Mouse (Mus musculus): ENCODE data around the gene Plin1.

Plin1 gene

GRCm38 (mm10) chr7:79736511-79736910 is 3.8 kb upstream of the Plin1 start:
- DNase-seq (ENCODE audit: low spot score in 2 of 2): no peak

GRCm38 (mm10) chr7:79734563-79734962 is 1.9 kb upstream of the Plin1 start:
- no peak for DNase-seq (ENCODE audit: low spot score in 2 of 2)

GRCm38 (mm10) chr7:79731438-79731837 is 1.3 kb downstream of the Plin1 start:
- DNase-seq (ENCODE audit: low spot score in 2 of 2): no peak

- DNase-seq (ENCODE audit: low spot score in 2 of 2): no peak
Measured at GRCm38 (mm10) chr7:79729743-79730370, 2.8 kb downstream of the Plin1 start.

GRCm38 (mm10) chr7:79729169-79729568 is 3.5 kb downstream of the Plin1 start:
- peak; percentile 16 to 57 for DNase-seq (ENCODE audit: low spot score in 2 of 2)

- peak; percentile 30 to 60 for DNase-seq (ENCODE audit: low spot score in 2 of 2)
Measured at GRCm38 (mm10) chr7:79728219-79728618, 4.5 kb downstream of the Plin1 start.

GRCm38 (mm10) chr7:79727091-79727490 is 5.6 kb downstream of the Plin1 start:
- peak in 1 of 2 experiments; percentile 29 for DNase-seq (ENCODE audit: low spot score in 2 of 2)

- no peak for DNase-seq (ENCODE audit: low spot score in 2 of 2)
Measured at GRCm38 (mm10) chr7:79721386-79721977, 11.2 kb downstream of the Plin1 start.

GRCm38 (mm10) chr7:79715187-79715981 is 17.3 kb downstream of the Plin1 start, which contains the start of gene Kif7:
Kif7 (minus strand) TSS chr7:79715720.
- peak; percentile 12 to 14 for DNase-seq (ENCODE audit: low spot score in 2 of 2)

GRCm38 (mm10) chr7:79710831-79711230 is 21.9 kb downstream of the Plin1 start:
- DNase-seq (ENCODE audit: low spot score in 2 of 2): no peak

GRCm38 (mm10) chr7:79710130-79710607 is 22.5 kb downstream of the Plin1 start:
- no peak for DNase-seq (ENCODE audit: low spot score in 2 of 2)

GRCm38 (mm10) chr7:79705210-79705609 is 27.5 kb downstream of the Plin1 start:
- DNase-seq (ENCODE audit: low spot score in 2 of 2): no peak

- no peak for DNase-seq (ENCODE audit: low spot score in 2 of 2)
Measured at GRCm38 (mm10) chr7:79702755-79703154, 29.9 kb downstream of the Plin1 start.

- no peak for DNase-seq (ENCODE audit: low spot score in 2 of 2)
Measured at GRCm38 (mm10) chr7:79696495-79696894, 36.2 kb downstream of the Plin1 start.

- DNase-seq (ENCODE audit: low spot score in 2 of 2): no peak
Measured at GRCm38 (mm10) chr7:79680231-79680630, 52.5 kb downstream of the Plin1 start.

GRCm38 (mm10) chr7:79679186-79679585 is 53.5 kb downstream of the Plin1 start:
- no peak for DNase-seq (ENCODE audit: low spot score in 2 of 2)

- no peak for DNase-seq (ENCODE audit: low spot score in 2 of 2)
Measured at GRCm38 (mm10) chr7:79670900-79671604, 61.7 kb downstream of the Plin1 start.

Measured in natural killer cell, adult 2 months (primary cell).